Mouse (Mus musculus): ENCODE measurements at regions not wholly inside any gene's neighbourhood (a gene's known extent, or its start where the extent isn't known, plus 50 kb on each side); places are given as distances from the start of the nearest gene placed in this dataset.

GRCm38 (mm10) chr8:18187486-18187885 lies 790.6 kb downstream of the Defb40 start:
- TF ChIP-seq CTCF (IDR thresholded peaks at IDR 0.05; ENCODE audit: low read depth, low read length) (no peak), EP300 (IDR thresholded peaks at IDR 0.05; ENCODE audit: insufficient read depth, low read depth, low read length) (no peak), POLR2A (IDR thresholded peaks at IDR 0.05; ENCODE audit: insufficient read depth, low read length) (no peak)
